Mouse (Mus musculus): ENCODE results near the gene Palld.

The Palld gene

DNA sequence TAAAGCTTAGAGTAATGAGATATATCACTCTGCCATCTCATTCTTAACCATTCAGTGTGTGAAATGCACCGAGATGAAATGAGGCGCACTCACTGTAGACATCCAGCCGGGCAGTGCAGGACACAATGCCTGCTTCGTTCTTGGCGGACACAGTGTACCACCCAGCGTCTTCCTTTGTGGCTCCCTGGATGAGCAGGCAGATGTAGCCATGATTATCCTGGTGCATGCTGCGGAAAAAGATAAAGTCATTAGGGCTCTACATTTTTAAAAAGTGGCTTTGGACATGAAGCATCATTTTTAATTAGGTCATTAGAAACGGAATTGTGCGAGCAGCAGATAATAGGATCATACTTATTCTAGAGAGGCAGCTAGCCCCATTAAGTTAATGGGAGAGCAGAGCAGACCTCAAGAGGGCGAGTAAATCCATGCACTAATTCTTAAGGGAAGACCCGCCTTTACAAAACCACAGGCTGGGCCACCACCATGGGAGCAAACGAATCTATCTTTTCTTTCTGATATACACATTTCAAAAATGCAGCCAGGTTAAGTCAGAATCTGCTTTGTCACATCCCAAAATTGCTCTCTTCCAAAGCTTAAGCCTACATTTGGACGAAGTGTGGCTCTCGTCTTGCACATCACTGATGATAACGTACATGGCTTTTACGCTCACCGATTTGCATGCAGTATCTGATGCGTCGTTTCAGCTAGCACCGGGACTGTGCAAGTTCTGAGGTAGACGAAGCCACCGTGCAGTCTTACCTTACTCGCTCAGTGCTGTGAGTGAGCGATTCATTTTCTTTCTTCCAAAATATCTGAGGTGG is 387.2 kb downstream of the Palld start:
- DNase-seq (ENCODE audit: low read depth, low spot score) = no peak

- no peak for DNase-seq (ENCODE audit: low read depth, low spot score)
Measured at GRCm38 (mm10) chr8:61502277-61502676, 400.2 kb downstream of the Palld start.

DNA sequence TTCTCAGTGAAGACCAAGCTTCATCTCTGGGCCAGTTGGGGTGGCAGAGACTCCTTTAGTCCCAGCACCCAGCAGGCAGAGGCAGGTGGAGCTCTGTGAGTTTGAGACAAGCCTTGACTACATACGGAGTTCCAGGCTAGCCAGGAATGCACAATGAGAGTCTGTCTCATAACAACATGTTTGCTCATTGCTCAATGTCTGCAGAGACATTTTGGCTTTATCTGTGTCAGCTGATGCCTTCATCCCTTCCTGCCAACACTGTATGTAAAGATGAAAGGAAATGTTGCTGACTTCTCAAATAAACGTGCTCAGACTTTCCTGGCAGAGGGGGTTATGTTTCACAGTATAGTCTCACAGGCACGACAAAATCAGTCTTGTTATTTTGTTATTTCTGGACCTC is 401.6 kb downstream of the Palld start:
- no peak for DNase-seq (ENCODE audit: low read depth, low spot score)

DNA sequence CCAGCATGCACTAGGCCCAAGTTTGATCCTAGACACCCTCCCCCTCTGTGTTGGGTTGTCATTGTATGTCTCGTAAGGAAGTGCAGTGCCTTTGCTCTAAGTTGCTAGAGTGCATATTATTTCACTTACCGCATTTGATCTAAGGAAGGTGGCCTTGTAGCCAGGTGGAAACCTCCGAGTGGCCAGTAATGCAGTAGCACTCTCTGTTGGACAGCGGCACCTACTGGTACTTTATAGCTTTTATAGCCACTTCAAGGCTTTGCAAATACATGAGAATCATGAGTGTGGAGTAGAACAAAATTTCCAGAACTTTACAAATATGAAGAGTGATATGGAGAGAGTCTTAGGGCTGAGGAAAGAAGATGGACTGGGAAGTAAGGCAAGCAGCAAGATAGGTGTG is 403.5 kb downstream of the Palld start:
- DNase-seq (ENCODE audit: low read depth, low spot score) = peak; percentile 32

DNA sequence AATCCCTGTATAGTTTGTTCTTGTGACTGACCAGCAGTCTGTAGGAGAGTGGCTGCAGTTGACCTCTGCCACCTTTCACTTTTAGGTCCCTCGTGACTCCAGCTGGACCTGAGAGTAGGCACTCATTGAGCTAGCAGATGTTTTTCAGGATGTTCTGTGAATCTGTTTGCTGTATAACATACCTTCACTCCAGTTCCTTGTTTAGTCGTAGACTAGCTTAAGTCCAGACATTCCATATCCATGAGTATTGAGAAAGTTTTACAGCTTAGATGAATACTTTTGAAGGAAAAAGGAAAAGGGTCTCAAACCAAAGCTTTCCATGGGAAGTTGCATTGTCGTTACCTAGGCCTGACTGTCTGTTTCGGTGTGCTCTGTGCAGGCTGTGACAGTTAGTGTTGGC is 405.4 kb downstream of the Palld start:
- no peak for DNase-seq (ENCODE audit: low read depth, low spot score)

DNA sequence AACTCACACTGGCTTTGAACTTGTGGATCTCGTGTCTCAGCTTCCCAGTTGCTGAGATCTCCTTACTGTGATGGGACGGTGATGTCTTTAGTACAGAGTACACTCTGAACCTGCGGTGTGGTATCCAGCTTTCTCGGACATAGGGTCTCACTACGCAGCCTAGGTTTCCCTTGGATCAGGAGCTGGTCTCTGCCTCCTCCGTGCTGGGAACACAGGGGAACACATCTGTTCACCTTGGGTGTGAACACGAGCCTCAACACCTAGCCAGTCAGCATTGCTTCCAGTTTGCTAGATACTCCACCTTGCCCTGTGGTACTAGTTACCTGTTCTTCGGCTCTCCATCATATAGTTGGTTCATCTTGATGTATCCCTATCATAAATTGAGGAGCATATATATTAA is 413.9 kb downstream of the Palld start:
- DNase-seq (ENCODE audit: low read depth, low spot score) = no peak

DNA sequence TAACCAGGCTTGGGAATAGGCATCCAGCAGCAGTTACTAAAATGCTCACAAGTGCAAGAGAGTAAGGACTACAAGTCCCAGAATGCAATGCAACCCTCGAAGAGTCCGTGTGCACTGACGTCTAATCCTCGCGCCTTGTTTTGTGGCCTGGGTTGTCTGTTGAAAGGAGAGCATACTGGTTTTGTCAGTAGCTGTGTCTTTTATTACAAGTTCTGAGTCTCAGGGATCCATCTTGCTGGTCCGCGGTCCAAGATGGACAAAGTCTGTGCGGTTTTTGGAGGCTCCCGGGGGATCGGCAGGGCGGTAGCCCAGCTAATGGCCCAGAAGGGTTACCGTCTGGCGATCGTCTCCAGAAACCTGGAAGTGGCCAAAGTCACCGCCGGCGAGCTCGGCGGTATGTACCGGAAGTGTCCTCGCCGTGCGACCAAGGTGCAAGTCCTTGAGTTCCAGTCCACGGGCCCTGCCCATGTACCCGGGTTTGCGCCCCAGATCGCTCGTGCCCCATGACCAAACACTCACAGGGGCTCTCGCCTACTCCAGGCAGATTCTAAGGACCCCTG is 414.8 kb downstream of the Palld start, which contains the start of gene Cbr4:
TSS of gene Cbr4 (plus strand) at position 138 of the 560 bp plus-strand sequence.
- peak; percentile 97 for DNase-seq (ENCODE audit: low read depth, low spot score)

DNA sequence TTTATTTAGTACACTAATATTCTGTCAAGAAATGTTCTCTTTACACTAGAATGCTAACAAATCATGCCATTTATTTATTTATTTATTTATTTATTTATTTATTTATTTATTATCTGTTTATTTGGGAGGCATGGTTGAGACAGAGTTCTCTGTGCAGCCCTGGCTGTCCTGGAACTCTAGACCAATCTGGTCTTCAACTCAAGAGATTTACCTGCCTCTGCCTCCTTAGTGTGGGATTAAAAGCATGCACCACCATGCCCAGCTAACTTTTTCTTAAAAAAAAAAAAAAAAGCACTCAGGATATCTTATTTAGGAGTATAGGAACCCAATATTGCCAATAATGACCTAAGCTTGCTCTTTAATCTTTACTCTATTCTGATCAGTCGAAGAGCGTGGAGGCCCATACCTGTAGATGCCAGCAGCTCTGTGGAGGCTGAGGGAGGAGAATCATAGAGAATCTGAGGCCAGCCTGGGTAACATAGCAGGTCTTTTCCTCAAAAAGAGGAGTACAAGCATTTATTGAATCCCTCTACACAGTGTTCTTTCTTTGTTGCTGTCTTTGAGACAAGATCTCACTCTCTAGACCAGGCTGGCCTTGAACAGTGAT is 415.5 kb downstream of the Palld start:
- DNase-seq (ENCODE audit: low read depth, low spot score) = no peak

- DNase-seq (ENCODE audit: low read depth, low spot score) = no peak
Measured at GRCm38 (mm10) chr8:61480260-61480967, 422.1 kb downstream of the Palld start.

- DNase-seq (ENCODE audit: low read depth, low spot score) = peak; percentile 92
Measured at GRCm38 (mm10) chr8:61479506-61480214, 422.8 kb downstream of the Palld start.

- DNase-seq (ENCODE audit: low read depth, low spot score) = no peak
Measured at GRCm38 (mm10) chr8:61478793-61479192, 423.7 kb downstream of the Palld start.

DNA sequence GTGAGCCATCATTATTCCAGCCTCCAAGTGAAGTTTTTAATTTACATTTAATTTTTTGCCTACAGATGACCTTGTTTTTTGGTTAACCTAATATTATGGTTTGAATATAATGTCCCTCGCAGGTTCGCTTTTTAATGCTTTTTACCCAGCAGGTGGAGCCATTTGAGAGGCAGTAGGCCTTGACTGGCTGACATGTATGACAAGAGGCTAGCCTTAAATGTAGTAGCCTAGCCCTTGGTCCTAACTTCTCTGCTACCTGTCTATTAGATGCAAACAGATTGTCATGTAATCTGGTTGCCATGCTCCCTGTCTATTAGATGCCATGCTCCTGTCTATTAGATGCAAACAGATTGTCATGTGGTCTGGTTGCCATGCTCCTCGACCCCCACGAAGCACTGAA is 424.3 kb downstream of the Palld start:
- no peak for DNase-seq (ENCODE audit: low read depth, low spot score)

GRCm38 (mm10) chr8:61476160-61476559 is 426.3 kb downstream of the Palld start:
- no peak for DNase-seq (ENCODE audit: low read depth, low spot score)

- no peak for DNase-seq (ENCODE audit: low read depth, low spot score)
Measured at GRCm38 (mm10) chr8:61475251-61475673, 427.2 kb downstream of the Palld start.

GRCm38 (mm10) chr8:61470213-61470612 is 432.3 kb downstream of the Palld start:
- DNase-seq (ENCODE audit: low read depth, low spot score) = no peak

DNA sequence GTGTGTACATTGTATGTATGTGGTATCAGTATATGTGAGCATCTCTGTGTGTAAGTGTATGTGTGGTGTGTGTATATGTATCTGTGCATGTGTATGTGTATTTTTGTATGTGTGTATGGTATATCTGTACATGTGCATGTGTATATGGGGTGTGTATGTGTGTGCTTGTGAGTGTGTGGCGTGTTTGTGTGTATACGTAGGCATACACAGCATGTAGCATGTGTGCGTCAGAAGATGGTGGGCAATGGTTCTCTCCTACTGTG is 435.0 kb downstream of the Palld start:
- no peak for DNase-seq (ENCODE audit: low read depth, low spot score)

GRCm38 (mm10) chr8:61466696-61467552 is 435.6 kb downstream of the Palld start:
- DNase-seq (ENCODE audit: low read depth, low spot score) = no peak

- DNase-seq (ENCODE audit: low read depth, low spot score) = no peak
Measured at GRCm38 (mm10) chr8:61464393-61464792, 438.1 kb downstream of the Palld start.

- DNase-seq (ENCODE audit: low read depth, low spot score) = no peak
Measured at GRCm38 (mm10) chr8:61462221-61462620, 440.3 kb downstream of the Palld start.

Data from ES-CJ7 (cell line).